In the genomic region with DNA sequence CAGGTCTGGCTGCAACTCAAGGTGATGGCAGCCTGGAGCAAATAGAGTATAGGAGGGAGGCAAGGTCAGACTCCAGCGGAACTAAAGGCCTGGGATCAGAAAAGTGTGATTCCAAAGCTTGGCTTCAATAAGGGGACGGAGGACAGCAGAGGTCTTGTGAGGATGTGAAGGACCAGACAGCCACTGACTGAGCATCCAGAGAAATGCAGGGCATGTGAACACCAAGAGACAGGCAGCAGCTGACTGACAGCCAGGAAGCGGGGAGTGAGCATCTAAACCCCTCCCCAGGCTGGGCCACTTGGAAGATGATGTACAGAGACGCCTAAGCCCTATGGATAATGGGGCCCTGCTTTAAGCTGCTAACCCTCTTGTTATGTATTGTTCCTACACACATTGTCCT, we compare ENCODE assay signal across 22 mouse cellular contexts. TPM values are rescaled to one million over a fixed set of nuclear protein-coding genes. Genes with fewer than 3 reads are reported as not detected.
"Had no signal": no experiment of that assay in that cellular context is flagged by ENCODE, and none has a peak within 500 bp of the region (broad histone marks: within the 10 kb centered on the region; RNA-seq: fewer than 3 reads in every experiment).

No protein-coding gene starts in this region.

- ATAC-seq: intestine, embryonic 16.5 days; liver, postnatal 0 days; lung, postnatal 0 days had no signal

- H3K4me2 ChIP-seq: limb, embryonic 15.5 days; liver, embryonic 11.5 days; lung, embryonic 14.5 days had no signal

- H3K9me3 ChIP-seq: limb, embryonic 12.5 days; limb, embryonic 15.5 days; midbrain, embryonic 15.5 days had no signal

- H3K4me3 ChIP-seq: limb, embryonic 15.5 days; myocyte had no signal

- H3K9ac ChIP-seq: limb, embryonic 15.5 days; liver, embryonic 14.5 days; liver, postnatal 0 days; lung, embryonic 14.5 days; midbrain, embryonic 15.5 days had no signal

- H3K27ac ChIP-seq: limb, embryonic 12.5 days; limb, embryonic 15.5 days; liver, embryonic 14.5 days; macrophage; midbrain, embryonic 15.5 days had no signal

- DNase-seq: kidney, adult 18-20 months; kidney, adult 9 months; kidney, postnatal 14 days; kidney, postnatal 4 days; left cerebral cortex, postnatal 4 days; liver, postnatal 0 days; lung, embryonic 14.5 days; right cerebral cortex, adult 18-20 months; thymus, postnatal 25 days had no signal

- H3K36me3 ChIP-seq: limb, embryonic 12.5 days; limb, embryonic 15.5 days; midbrain, embryonic 15.5 days had no signal

RNA-seq across cellular contexts. Expression of a gene that starts 1.3 kb away (rescaled TPM):
- polyA plus RNA-seq: kidney, embryonic 16.5 days; macrophage had no signal

RNA-seq across cellular contexts. Expression of a gene that starts 33.5 kb away (rescaled TPM):
- total RNA-seq: monocyte, adult 5-6 weeks had no signal
- polyA plus RNA-seq: liver, embryonic 14.5 days; liver, postnatal 0 days; macrophage; myocyte; small intestine, adult 2 months had no signal

RNA-seq across cellular contexts. Expression of a gene that starts 57.6 kb away (rescaled TPM):
- polyA plus RNA-seq: neural tube, embryonic 14.5 days had no signal
